Mouse (Mus musculus) limb, embryonic 11.5 days (tissue): ENCODE measurements at regions not wholly inside any gene's neighbourhood (a gene's known extent, or its start where the extent isn't known, plus 50 kb on each side); places are given as distances from the start of the nearest gene placed in this dataset.

Source experiments
- ATAC-seq: fragments of 200-750 bp; cut with Nextera tagmentation; 2 replicates; pipeline ENCODE4 v1.8.0; 2017; ENCODE audit warnings: low read depth; ENCODE audit not compliant: insufficient number of reproducible peaks, low FRiP score, low TSS enrichment
- DNase-seq: peaks from one replicate; pipeline ENCODE4 v3.0.0-alpha.2; 2015; ENCODE audit warnings: low spot score
- H3K27ac ChIP-seq: fragments of 300-500 bp; sonication (generic); replicated peaks from 2 replicates; pipeline ENCODE4 v1.5.1; 2014; ENCODE audit warnings: low read depth, mild to moderate bottlenecking, low read length
- H3K27me3 ChIP-seq: fragments of 300-500 bp; sonication (generic); 2 replicates; pipeline ENCODE4 v1.6.1; 2014; ENCODE audit warnings: mild to moderate bottlenecking, low read length, mixed read lengths; ENCODE audit not compliant: control insufficient read depth, insufficient read depth
- H3K36me3 ChIP-seq: fragments of 300-500 bp; sonication (generic); 2 replicates; pipeline ENCODE4 v1.6.1; 2014; ENCODE audit warnings: mild to moderate bottlenecking, low read length, moderate library complexity, mixed read lengths; ENCODE audit not compliant: control insufficient read depth, insufficient read depth
- H3K4me1 ChIP-seq: fragments of 300-500 bp; sonication (generic); 2 replicates; pipeline ENCODE4 v1.6.1; 2014; ENCODE audit warnings: low read length, mixed read lengths; ENCODE audit not compliant: control insufficient read depth, insufficient read depth
- H3K4me2 ChIP-seq: fragments of 300-500 bp; sonication (generic); 2 replicates; pipeline ENCODE4 v1.6.1; 2014; ENCODE audit warnings: low read depth, mild to moderate bottlenecking, moderate library complexity; ENCODE audit not compliant: severe bottlenecking
- H3K4me3 ChIP-seq: fragments of 300-500 bp; sonication (generic); 2 replicates; pipeline ENCODE4 v1.5.1; 2014; ENCODE audit warnings: low read depth, low read length
- H3K9ac ChIP-seq: fragments of 300-500 bp; sonication (generic); 2 replicates; pipeline ENCODE4 v1.6.1; 2014; ENCODE audit warnings: mild to moderate bottlenecking, low read length
- H3K9me3 ChIP-seq: fragments of 300-500 bp; sonication (generic); 2 replicates; pipeline ENCODE4 v1.6.1; 2016; ENCODE audit warnings: low read length; ENCODE audit not compliant: control insufficient read depth
- WGBS: fragments of 180-500 bp; shearing (Covaris S2); extraction: QIAGEN DNeasy Blood & Tissue Kit; methylation state at CpG from one replicate; pipeline ENCODE4 v1.1.7; 2014; 5-methylcytosine and 5-hydroxymethylcytosine counted together

DNA sequence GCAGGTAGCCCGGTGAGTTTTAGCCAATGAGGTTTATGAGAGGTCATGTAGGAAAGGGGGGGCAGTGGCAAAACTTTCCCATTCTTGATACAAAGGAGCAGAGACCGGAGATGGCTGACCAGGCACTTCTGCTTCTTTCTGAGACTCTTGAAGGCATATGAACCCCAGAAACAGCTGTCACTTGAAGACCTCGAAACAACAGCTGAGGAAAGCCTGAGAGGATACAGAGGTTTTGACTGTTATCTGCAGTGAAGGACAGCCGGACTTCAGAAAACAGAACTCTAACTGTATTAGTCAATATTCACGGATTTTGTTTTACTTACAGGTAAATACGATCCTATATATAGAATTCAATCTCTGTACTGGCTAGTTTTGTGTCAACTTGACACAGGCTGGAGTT lies 50.0 kb upstream of the Tiparp start:
- ATAC-seq (no peak), DNase-seq (no peak)
- Histone ChIP-seq H3K9me3 (no peaks in the 10 kb centered on the region), H3K4me3 (no peak overlapping the region), H3K4me2 (no peak overlapping the region), H3K4me1 (no peaks in the 10 kb centered on the region), H3K27me3 (no peaks in the 10 kb centered on the region), H3K36me3 (no peaks in the 10 kb centered on the region), H3K27ac (no peak overlapping the region), H3K9ac (no peak overlapping the region)
- 87% methylated on average over 6 of the region's 6 CpGs for WGBS

DNA sequence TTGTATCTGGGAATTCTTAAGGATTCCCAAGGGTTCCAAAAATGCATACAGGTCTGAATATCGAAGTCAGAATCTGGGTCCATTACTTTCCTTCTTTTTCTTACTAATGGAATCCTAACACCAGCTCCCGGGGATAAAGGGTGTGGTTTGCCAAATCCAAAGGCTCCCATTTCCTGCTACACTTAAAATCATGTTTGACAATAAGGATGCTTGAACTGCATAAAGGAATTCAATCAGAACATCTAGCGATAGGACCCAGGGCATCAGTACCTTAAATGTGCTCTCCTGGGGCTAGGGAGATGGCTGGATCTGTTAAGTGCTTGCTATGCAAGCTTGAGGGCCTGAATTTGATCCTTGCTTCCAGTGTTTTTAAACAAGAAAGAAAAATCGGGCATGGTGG lies 51.1 kb upstream of the Tiparp start:
- 86% methylated on average over 4 of the region's 4 CpGs for WGBS
- no peak overlapping the region for H3K9ac ChIP-seq

DNA sequence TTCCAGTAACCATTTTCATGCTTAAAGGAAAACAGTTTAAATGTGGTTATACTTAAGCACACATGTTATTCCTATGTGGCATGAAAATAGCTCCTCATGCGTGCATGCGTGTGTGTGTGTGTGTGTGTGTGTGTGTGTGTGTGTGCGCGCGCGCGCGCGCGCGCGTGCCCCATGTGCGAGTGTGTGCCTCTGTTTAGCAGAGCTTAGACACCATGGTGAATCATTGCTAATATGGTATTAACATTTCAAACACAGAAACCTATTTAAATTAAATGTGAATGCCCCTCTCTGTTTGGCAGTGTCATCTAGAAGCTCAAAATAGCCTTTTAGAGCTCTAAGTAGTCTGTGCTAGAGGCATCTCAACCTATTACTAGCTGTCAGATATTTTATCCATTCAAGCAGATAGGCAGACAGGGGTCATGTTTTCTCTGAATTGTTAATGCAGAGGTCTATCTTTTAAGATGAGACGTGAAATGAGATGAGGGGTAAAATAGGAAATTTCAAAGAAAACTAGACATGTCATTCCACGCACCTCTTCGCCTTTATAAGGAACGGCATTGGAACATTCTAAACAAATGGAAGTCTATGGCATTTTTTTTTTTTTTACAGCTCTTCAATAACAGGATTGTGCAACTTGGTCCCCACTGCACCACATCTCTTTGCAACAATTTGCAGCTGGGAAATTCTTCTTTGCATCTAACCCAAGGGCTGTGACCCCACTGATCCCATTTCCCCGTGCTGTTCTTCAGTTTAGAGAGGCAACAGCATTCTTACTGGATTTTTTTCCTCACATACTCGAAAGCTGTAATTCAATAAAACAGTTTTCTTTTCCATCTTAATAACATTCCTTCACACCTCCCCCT lies 51.9 kb upstream of the Tiparp start:
- Histone ChIP-seq H3K4me3 (no peak overlapping the region), H3K9ac (no peak overlapping the region), H3K27ac (no peak overlapping the region), H3K4me1 (no peaks in the 10 kb centered on the region), H3K4me2 (no peak overlapping the region), H3K36me3 (no peaks in the 10 kb centered on the region), H3K9me3 (no peaks in the 10 kb centered on the region), H3K27me3 (no peaks in the 10 kb centered on the region)
- WGBS = 93% methylated on average over 19 of the region's 19 CpGs
- no peak for DNase-seq
- ATAC-seq = no peak

More for the DNA sequence above, 51.1 kb upstream of the Tiparp start:
- Histone ChIP-seq H3K4me2 (no peak overlapping the region), H3K9me3 (no peaks in the 10 kb centered on the region), H3K36me3 (no peaks in the 10 kb centered on the region), H3K27me3 (no peaks in the 10 kb centered on the region), H3K27ac (no peak overlapping the region), H3K4me1 (no peaks in the 10 kb centered on the region), H3K4me3 (no peak overlapping the region)
- ATAC-seq = no peak
- no peak for DNase-seq

DNA sequence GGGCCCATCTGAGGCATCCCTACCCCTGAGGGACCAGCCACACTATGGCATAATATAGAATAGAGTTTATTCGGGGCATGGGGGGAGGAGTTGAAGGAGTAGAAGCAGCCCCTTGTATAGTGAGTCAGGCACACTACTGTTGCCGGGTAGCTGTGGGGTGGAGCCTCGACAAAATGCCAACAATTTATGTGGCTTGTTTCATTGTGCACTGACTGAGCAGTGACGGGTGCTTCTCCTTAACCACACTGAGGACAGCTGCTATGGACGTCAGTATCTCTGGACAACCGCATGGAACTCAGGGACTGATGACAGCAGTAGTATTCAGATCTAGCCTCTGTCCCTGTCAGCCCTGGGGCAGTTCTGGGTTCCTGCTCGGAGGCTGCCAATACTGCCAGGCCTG lies 53.6 kb upstream of the Tiparp start:
- H3K4me3 ChIP-seq = no peak overlapping the region
- H3K9me3 ChIP-seq = no peaks in the 10 kb centered on the region
- no peaks in the 10 kb centered on the region for H3K27me3 ChIP-seq
- no peak overlapping the region for H3K27ac ChIP-seq
- ATAC-seq = no peak
- no peaks in the 10 kb centered on the region for H3K4me1 ChIP-seq
- WGBS = 76% methylated on average over 7 of the region's 7 CpGs
- no peak overlapping the region for H3K9ac ChIP-seq
- H3K4me2 ChIP-seq = no peak overlapping the region
- DNase-seq = no peak
- H3K36me3 ChIP-seq = no peaks in the 10 kb centered on the region

DNA sequence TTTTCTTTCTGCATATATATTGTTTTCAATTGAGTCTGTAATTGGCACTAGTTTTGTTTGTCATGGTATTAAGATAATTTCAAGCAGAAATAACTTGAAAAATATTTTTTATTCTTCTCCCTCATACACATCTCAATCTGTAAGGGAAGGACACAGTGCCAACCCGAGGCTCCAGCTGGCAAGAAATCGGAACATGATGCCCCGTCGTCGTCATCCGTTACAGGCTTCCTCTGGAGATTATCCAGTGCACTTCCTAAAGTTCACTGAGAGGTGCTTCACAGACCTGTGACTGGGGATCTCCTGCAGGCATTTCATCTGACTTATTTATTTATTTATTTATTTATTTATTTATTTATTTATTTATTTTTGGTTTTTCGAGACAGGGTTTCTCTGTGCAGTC lies 56.4 kb upstream of the Tiparp start:
- DNase-seq = no peak

DNA sequence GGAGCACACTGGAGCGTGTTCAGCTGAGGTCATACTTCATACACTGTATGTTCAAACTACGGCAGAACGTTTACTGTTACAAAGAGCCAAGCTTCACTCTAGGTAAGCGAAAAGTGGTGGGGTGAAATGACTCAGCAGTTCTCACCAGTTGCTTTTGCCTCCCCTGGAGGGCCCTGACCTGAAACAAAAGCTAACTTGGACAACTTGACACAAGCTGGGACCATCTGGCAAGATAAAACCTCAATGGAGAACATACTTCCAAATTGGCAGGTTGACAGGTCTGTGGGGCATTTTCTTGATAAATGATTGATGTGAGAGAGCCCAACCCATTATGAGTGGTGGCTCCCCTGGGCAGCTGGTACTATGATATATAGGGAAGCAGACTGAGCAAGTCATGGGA lies 59.0 kb upstream of the Tiparp start:
- H3K4me1 ChIP-seq = no peaks in the 10 kb centered on the region
- H3K27ac ChIP-seq = no peak overlapping the region
- no peak for DNase-seq
- H3K27me3 ChIP-seq = no peaks in the 10 kb centered on the region
- H3K9ac ChIP-seq = no peak overlapping the region
- H3K9me3 ChIP-seq = no peaks in the 10 kb centered on the region
- H3K4me3 ChIP-seq = no peak overlapping the region
- no peaks in the 10 kb centered on the region for H3K36me3 ChIP-seq
- no peak for ATAC-seq
- WGBS = 89% methylated on average over 4 of the region's 4 CpGs
- H3K4me2 ChIP-seq = no peak overlapping the region

More for the DNA sequence above, 56.4 kb upstream of the Tiparp start:
- H3K36me3 ChIP-seq = no peaks in the 10 kb centered on the region
- H3K27ac ChIP-seq = no peak overlapping the region
- H3K4me3 ChIP-seq = no peak overlapping the region
- no peak for ATAC-seq
- no peak overlapping the region for H3K4me2 ChIP-seq
- H3K4me1 ChIP-seq = no peaks in the 10 kb centered on the region
- H3K9ac ChIP-seq = no peak overlapping the region
- H3K9me3 ChIP-seq = no peaks in the 10 kb centered on the region
- WGBS = 96% methylated on average over 7 of the region's 7 CpGs
- no peaks in the 10 kb centered on the region for H3K27me3 ChIP-seq

DNA sequence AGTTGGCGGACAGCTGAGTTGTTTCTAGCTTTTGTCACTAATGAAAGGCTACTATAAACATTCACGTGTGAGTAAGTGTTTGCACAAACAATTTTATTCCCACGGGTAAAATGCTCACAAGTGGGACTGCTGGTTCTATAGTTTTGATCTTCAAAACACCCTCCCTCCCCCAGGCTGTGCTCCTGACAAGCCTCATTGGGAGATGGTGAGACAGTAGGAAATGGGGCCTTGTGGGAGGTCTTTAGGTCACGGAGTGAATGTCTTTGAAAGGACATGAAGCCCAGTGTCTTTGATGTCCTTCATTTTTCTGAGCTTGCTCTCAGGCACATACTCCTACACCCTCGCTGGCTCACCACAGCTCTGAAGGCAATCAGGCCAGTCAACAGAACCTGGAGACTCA lies 63.4 kb upstream of the Tiparp start:
- ATAC-seq (no peak), DNase-seq (no peak)
- Histone ChIP-seq H3K9ac (no peak overlapping the region), H3K27ac (no peak overlapping the region), H3K4me2 (no peak overlapping the region), H3K27me3 (no peaks in the 10 kb centered on the region), H3K9me3 (no peaks in the 10 kb centered on the region), H3K4me3 (no peak overlapping the region), H3K36me3 (no peaks in the 10 kb centered on the region), H3K4me1 (no peaks in the 10 kb centered on the region)
- WGBS = 46% methylated on average over 5 of the region's 5 CpGs

DNA sequence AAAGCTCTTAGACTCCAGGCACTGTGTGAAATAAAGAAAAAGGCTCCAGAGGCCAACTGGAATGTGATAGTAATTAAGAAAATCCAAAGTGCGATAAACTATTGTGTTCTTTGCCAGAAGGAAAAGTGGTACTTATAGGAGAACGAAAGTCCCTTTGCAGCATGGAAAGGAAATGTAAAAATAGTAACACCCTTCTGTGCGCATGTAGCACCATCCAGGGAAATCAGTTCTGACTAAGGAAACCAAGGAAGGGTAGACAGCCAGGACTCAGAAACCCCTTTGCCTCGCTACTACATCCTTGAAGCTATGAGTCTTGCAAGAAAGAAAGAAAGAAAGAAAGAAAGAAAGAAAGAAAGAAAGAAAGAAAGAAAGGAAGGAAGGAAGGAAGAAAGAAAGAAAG lies 67.3 kb upstream of the Tiparp start:
- no peak for DNase-seq
- no peak overlapping the region for H3K4me2 ChIP-seq
- ATAC-seq = no peak
- no peaks in the 10 kb centered on the region for H3K27me3 ChIP-seq
- H3K4me3 ChIP-seq = no peak overlapping the region
- H3K4me1 ChIP-seq = peaks cover 2% of the 10 kb centered on the region
- 77% methylated on average over 4 of the region's 4 CpGs for WGBS
- no peaks in the 10 kb centered on the region for H3K9me3 ChIP-seq
- no peaks in the 10 kb centered on the region for H3K36me3 ChIP-seq
- H3K27ac ChIP-seq = no peak overlapping the region
- H3K9ac ChIP-seq = no peak overlapping the region

DNA sequence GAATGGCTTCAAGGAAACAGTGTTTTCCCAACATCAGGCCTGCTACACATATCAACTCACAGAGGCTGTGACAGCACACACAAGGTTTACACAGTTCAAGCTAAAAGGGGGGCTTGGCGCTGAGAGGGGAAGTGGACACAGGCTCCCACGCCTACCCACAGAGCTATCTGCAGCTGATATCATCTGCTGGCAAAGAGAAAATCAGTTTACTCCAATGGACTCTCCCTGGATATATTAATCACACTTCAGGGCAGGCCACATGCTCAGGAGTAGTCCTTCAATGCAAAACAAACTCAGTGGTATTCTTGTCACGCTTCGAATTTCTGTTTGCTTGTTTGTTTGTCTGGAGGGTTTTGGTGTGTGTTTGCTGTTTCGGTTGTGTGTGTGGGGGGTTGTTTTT lies 67.3 kb upstream of the Ssr3 start:
- WGBS = 88% methylated on average over 5 of the region's 5 CpGs
- H3K4me2 ChIP-seq = no peak overlapping the region
- peaks cover 5% of the 10 kb centered on the region for H3K4me1 ChIP-seq
- H3K4me3 ChIP-seq = no peak overlapping the region
- no peak overlapping the region for H3K9ac ChIP-seq
- H3K27ac ChIP-seq = no peak overlapping the region
- H3K36me3 ChIP-seq = no peaks in the 10 kb centered on the region
- H3K9me3 ChIP-seq = no peaks in the 10 kb centered on the region
- DNase-seq (no peak), ATAC-seq (no peak)
- H3K27me3 ChIP-seq = no peaks in the 10 kb centered on the region
